Mouse (Mus musculus): ENCODE measurements around the gene Pfn1.
A peak's percentile ranks its signal among the peaks of the same experiment; 100 is the strongest.

Gene Pfn1

DNA sequence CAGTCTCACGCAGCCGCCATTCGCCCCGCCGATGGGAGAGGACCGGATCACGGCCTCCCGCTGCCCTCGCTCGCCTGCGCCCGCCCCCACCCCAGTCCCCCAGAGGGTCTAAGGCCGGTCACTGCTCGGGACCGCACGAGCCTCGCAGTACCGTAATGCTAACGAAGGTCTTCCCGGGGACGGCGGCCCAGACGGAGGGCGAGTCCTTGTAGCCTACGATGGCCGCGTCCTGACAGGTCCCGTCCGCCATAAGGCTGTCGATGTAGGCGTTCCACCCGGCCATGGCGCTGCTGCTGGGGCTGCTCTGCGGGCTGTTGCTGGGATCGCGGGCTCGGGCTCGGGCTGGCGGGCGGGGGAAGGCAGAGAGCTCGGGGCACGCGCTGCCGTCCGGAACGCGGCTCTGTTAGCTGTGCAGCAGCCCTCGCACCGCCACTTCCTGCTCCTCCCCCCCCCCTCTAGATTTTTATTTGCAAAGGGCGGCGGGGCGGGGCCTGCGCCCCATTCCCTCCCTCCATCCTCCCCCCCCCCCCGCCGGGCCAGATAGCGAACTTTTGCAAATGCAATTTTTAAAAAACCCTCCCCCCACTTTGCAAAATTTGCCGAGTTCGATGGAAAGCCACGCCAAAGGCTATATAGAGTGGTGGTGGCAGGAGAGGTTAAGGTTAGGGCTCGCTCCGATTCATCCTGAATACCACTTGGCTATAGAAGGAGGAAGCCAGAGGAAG lies at the start of gene Pfn1:
Gene Pfn1 (minus strand): TSS at position 447 of the 725 bp plus-strand sequence.
- DNase-seq (ENCODE audit: extremely low spot score, low spot score) = peak; percentile 80

DNA sequence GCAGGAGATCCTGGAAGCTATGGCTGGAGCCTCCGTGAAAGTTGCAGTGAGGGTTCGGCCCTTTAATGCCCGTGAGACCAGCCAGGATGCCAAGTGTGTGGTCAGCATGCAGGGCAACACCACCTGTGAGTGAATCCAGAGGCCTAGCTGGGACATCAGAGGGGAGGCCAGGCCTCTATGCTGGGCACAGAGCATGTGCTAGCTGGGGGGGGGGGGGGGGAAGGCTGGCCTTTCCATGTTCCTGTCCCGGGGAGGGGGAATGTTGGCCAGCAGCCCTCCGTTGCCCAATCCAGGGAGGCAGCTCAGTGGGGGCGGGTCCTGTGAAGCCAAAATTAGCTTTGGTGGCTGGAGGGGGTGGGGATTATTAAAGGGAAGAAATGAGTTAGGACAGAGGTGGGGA lies 48.3 kb upstream of the Pfn1 start:
- no peak for DNase-seq (ENCODE audit: extremely low spot score, low spot score)

DNA sequence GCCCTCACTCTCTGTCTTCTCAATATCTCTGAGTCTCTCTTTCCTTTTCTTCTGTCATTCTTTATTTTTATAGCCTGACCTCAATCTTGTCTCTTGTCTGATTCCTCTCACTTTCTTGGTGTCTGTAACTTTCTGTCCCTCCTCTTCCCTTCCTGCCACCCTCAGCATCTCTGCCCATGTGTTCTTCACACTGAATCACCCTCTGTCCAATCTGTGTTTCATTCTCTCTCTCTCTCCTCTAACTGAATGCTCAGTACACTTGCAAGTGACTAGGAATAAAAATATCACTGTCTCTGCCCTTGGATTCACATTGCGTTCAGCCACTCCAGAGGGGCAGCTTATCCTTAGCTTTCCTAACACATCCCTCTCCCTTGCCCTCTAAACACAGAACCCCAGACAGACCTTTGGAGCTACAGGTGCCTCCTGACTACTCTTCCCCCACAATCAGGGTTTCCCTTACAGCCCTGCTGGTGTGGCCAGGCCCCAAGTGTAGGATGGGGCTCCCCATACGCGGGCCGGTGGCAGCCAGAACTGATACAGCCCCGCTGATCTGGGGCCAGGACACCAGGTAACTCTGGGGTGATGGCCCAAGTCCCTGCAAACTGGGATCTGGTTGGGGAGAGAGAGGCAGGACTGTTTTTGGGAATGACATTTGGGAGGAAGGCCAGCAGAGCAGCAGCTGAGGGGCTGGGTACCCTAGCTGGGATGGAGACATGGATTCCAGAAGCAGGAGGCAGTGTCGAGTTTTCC lies 47.7 kb upstream of the Pfn1 start:
- no peak for DNase-seq (ENCODE audit: extremely low spot score, low spot score)

DNA sequence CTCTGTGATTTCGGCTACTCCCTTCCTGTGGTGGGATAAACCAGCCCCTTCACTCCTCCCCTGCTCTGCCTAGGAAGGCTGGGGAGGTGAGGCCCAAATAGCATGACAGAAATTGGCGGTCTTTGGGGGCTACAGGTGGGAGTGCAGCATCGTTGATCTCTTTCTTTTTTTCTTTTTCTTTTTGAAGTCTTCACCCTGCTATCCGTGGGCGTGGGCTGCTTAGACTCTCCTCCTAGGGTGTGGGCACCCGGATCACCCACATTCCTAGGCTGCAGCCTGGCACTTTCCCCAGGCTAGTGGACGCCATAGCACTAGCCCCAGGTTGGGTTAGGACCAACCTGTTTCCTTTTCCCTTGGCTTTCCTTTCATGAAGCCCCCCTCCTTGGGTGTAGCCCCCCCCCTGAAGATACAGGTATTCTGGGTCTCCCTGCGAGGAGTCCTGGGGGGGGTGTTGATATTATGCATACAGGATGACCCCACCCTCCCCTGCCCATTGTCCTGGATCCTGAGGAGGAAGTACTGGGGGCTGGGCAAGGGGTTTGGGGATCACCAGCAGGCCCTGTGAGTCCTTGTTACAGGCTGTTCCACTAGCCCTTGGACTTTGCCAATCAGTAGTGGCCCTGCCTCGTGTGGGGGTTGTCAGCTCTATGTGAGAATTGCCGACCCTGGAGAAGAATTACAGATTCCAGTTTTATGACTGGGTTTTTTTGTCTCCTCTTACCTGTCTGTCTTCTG lies 46.9 kb upstream of the Pfn1 start:
- no peak for DNase-seq (ENCODE audit: extremely low spot score, low spot score)

DNA sequence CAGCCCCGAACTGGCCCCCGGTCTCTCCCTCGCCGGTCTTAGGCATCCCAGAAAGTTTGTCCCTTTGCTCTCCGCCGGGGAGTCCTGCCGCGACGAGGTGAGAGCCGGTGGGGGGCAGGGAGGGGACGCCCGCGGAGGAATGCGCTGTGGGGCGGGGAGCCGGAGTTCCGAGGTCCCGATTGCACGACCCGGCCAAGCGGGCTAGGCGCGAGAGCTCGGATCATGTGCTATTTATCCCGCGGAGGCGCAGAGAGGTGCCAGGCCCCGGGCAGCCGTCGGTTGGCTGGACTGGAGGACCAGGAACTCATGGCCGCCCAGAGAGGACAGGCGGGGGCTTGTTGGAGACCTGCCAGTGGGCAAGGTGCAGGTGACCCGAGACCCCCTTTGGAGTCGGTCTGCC lies 46.2 kb upstream of the Pfn1 start:
- DNase-seq (ENCODE audit: extremely low spot score, low spot score) = peak; percentile 71

DNA sequence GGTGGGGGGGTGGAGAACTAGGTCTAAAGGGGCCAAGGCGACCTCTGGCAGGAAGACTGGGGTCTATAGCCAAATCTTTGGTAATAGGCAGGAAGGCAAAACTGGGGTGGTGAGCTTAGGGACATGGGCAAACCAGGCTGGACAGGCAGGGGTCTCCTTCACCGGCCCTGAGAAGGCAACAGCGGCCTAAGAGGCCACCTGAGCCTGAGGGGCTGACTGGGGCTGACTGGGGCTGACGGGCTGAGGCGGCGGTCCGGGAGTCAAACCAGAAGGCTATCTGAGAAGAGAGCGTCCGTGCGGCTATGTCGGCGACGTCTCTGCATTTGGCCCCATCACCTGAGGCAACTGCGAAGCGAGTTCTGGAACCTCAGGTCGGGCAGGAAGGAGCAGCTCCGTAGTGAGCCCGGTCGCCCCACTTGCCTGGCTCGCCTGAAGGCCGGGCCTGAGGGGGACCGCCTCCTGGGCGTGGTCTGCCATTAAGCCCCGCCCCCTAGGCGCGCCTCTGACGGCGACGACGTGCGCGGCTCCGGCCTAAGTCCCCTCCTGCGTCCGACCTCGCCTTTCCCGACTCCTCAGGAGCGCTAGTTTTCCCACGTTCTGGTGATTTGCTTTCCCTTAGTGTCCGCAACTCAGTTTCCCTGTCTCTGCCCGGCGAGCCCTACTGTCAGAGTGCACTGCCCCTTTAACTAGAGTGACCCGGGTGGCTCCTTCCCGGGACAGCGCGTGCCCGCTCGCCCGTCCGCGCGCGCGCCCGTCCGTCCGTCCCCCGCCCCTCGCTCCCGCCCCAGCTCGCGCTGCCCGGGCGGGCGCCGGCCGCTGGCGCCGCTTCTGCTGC lies 45.5 kb upstream of the Pfn1 start, which contains the start of the genes Inca1 and Kif1c:
Gene Inca1 (minus strand): TSS at position 434 of the 835 bp plus-strand sequence.
Gene Kif1c (plus strand): TSS at position 827 of the 835 bp plus-strand sequence.
- DNase-seq (ENCODE audit: extremely low spot score, low spot score) = peak; percentile 92

DNA sequence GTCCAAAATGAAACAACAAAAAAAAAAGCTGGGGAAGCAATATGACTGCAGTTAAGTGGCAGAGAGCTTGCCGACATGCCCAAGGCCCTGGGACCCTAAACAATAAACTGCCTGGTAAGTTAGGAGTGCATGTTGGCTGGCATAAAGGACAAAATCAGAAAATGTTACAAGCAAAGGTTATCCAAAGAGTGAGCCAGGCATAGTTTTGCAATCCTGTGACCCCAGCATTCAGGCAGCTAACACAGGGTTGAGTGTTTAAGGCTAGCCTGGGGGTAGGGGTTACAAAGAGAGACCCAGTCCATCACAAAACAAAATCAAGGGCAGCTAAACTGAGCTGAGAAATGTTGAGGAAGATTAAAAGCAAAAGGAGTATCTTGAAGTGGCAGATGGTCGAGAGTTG lies 44.6 kb upstream of the Pfn1 start:
- DNase-seq (ENCODE audit: extremely low spot score, low spot score) = no peak

DNA sequence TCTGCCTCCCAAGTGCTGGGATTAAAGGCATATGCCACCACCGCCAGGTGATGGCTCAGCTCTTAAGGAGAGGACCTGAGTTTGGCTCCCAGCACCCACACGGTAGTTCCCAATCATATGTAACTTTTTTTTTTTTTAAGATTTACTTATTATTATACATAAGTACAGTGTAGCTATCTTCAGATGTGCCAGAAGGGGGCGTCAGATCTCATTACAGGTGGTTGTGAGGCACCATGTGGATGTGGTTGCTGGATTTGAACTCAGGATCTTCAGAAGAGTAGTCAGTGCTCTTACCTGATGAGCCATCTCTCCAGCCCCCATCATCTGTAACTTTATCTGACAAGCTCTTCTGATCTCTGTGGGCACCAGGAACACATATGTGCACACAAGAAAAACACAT lies 42.9 kb upstream of the Pfn1 start:
- no peak for DNase-seq (ENCODE audit: extremely low spot score, low spot score)

DNA sequence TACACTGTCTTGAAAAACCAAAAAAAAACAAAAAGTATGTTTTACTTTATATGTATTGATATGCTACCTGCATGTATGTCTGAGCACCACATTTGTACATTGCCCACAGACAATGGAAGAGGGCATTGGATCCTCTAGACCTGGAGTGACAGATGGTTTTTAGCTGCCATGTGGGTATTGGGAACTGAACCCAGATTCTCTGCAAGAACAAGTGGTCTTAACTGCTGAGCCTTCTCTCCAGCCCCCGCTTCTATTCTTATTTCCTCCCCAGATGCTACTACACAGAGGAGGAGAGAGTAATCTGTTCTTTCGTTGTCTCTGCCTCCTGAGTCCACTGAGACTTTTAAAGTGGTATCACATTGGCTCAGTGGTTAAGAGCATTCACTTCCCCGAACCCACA lies 39.1 kb upstream of the Pfn1 start:
- no peak for DNase-seq (ENCODE audit: extremely low spot score, low spot score)

DNA sequence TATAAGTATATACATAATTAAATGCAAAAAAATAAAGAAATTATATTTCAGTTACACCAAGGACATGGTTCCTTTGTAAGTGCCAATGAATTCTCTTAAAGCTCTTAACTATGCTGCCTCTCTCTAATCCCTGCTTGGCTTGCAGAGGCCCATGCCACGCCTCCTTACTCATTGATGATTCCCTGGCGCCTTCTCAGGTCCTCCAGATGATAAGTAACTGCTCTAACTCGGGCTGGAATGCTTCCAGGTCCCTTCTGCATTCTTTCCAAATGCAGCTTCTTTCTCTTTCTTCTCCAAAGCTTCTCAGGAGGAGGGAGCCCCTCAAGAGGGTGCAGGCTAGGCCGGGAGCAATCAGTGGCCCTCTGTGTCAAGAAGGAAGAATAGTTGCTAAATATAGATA lies 35.1 kb upstream of the Pfn1 start:
- DNase-seq (ENCODE audit: extremely low spot score, low spot score) = no peak

DNA sequence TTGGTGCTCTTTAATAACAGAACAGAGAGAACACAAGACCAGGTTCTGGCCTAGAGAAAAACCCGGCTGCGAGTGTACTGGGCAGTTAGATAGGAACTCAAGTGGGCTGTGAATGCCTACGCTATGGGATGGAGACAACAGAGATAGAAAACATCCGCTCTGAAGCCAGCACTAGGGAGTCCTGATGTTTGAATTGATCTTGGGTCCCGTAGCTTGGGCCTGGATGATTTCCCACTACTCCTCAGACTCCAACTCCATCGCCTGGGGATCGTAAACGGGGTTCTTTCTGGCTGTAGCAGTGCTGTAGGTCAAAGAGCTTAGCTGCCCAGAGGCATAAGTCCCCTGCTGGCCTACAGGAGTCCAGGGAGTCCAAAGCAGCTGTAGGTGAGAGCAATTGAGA lies 33.9 kb upstream of the Pfn1 start:
- DNase-seq (ENCODE audit: extremely low spot score, low spot score) = no peak

DNA sequence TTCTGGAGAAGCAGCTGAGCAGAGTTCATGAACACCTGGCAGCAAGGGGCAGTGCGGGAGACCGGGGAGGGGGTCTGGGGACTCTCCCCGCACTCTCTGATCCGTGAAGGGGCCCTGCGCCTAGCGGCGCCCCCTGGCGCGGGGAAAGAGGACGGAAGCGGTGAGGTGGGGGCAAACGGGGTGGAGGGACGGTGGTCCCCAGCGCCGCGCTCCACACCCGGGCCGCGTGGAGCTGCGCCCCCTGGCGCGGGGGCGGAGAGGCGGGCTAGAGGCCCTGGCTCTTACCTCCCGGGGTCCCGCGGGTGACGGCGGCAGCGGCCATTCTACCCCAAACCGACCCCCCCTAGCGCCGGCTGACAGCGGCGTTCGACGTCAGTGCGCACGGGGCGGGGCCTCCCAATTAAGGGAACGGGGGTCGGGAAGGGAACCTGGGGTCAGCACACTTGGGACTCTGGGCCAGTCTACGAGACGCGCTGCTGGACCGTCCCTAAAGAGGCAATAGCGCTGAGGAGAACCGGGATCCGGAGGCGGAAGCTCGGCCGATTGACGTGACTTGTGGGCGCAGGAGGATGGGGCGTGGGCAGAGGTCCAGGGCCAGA lies 33.3 kb upstream of the Pfn1 start, which contains the start of gene Camta2:
Gene Camta2 (minus strand): TSS at position 505 of the 599 bp plus-strand sequence.
- DNase-seq (ENCODE audit: extremely low spot score, low spot score) = peak; percentile 88

DNA sequence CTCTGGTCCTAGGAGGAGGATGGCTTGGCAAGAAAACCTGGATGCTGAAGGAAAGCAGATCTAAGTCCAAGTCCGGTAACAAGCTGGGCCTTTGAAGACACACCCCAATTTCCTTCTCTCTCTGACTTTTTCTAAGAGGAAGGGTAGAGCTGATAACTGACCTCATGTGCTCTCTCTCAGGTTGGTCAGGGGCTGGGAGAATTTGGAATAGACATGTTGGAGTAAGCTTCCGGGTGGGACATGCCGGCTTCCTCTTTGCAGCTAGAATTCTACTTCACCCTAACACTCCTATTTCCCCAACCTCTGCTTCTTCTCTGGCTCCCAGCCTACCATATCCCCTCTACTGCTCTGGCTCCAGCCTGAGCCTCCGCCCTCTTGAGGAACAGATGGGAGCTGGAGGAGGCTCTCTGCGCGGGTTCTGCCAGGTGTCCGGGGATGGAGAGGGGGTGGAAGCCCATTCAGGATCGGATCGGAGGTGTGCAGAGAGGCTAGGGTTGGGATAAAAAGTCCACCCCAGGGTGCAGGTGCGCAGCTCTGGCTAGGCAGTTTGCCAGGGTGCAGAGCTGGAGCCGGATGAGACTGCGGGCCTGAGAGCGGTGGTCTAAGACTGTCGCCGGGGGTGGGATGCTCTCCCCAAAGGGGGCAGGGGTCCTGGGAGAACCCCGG lies 32.6 kb upstream of the Pfn1 start:
- no peak for DNase-seq (ENCODE audit: extremely low spot score, low spot score)

DNA sequence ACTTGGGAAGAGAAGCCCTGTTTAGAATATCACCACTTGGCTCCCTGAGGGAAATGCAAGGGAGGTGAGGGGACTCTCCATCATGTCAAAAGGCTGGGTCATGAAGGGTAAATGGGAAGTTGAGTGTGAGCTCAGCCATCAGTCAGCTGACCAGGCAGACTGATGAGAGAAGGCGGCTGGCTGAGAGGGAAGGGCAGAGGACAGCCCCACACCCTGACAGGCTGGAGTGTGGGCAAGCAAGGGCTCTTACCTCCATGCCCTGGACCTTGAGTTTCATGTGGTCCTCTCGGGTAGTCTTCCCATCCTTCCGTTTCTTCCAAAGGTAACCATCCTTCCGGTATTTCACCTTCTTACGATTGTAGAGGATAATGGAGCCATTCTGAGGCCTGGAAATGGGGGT lies 29.2 kb upstream of the Pfn1 start:
- no peak for DNase-seq (ENCODE audit: extremely low spot score, low spot score)

DNA sequence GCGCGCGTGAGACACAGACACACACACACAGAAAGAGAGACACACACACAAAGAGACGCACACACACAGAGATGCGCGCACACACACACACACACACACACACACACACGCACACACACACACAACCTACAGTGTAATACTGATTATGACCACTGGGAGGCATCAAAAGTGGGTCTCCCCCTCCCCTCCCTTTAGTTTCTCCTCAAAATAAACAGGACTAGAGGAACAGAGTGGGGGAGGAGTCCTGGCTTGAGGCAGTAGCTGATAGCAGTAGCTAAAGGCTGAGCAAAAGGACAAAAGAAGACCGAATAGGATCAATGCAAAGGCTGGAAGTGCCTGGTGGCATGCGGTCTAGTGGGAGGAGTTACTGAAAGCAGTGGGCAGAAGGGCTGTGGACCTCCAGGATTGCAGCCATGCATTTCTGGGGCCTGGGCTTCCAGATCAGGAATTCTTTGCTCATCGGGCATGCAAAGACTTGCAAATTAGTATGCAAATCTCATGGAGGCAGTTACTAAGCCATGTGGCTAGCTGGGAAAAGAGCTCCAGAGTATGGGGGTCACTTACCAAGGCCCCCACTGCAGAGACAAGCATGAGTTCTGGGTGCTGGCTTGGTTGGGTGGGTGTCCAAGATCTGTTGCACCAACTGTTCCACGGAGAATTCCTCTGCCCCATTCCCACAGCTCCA lies 27.6 kb upstream of the Pfn1 start:
- DNase-seq (ENCODE audit: extremely low spot score, low spot score) = peak; percentile 56

DNA sequence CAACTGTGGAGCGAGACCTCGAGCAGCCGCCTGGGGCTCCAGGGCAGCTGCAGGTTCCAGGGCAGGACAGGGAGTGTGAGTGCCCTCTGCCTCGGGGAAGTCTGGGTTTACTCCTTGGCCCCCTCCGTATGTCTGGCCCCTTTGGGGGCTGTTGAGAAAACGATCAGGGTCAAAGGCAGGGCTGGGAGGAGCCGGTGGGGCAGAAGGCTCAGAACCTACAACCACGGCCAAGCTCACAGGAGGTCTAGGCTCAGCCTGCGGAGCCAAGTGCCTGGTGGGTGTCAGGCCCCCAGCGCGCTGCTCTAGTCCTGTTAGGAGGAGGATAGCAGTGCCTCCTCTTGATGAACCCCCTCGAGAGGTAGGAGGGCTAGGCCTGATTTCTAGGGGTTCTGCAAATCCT lies 26.7 kb upstream of the Pfn1 start:
- no peak for DNase-seq (ENCODE audit: extremely low spot score, low spot score)

DNA sequence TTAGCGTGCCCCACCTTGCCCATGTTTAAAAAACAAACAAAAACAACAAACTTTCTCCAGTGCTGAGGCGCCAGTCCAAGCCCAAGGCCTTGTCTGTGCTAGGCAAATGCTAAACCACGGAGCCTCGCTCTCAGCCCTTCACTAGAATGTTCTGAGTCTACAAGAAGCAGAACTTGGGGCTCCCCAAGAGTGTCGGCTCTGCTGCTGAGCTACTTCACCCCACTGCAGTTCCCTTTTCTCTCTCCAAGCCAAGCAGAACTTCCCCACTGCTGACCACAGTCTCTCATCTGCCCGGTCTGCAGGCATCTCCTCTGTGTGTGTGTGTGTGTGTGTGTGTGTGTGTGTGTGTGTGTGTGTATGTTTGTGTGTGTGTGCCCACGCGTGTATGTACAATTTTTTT lies 25.4 kb upstream of the Pfn1 start:
- DNase-seq (ENCODE audit: extremely low spot score, low spot score) = no peak

DNA sequence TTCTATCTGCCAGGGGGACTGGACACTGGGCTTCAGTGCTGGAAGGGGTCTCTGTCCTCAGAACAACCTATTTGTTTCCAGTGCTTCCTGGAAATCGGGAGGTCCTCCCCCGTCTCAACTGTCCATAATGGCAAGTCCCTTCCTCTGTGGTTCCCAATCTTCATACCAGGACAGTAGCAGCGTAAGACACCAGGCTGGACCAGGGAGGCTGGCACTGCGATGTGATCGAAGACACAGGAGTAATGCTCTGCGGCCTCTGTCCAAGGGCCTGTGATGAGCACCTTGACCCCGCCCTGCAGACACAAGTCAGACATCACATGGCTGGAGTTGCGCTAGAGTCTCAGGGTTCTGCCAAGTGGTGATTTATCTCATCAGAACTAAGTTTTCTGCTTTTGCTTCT lies 24.9 kb upstream of the Pfn1 start:
- no peak for DNase-seq (ENCODE audit: extremely low spot score, low spot score)

DNA sequence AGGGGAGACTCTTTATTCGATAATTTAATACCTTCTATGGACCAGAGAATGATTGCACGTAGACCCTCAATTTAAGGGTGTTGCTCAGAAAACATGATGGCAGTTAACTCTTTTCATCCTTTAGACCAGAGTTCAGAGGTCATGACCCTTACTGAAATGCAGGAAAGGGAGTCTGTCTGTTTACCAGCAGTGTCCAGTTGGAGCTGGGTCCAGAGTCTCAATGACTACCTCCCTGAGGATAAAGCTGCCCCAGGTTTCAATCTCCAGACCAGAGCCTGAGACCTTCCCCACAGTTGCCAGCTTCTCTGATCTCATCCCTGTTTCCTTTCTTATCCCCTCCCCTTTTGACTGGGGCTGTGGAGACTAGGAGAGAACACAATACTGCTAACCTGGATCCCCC lies 24.1 kb upstream of the Pfn1 start:
- no peak for DNase-seq (ENCODE audit: extremely low spot score, low spot score)

DNA sequence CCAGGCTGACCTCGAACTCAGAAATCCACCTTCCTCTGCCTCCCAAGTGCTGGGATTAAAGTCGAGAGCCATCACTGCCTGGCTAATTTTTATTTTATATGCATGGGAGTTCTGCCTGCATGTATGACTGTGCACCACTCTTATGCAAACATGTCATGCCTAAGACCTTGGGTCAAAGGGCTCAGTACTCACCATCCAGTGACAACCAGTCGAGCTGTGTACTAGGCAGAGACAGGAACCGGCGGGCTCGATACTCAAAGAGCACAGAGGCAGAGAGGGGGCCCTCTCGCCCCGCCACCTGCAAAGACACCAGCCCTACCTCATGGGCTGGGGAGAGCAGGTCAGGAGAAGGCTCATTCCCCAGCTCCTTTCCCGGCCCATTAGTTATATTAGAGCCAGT lies 23.6 kb upstream of the Pfn1 start:
- DNase-seq (ENCODE audit: extremely low spot score, low spot score) = no peak

All from neural tube, embryonic 10.5 days (tissue).